Mouse (Mus musculus) cerebellum, adult 2 months (tissue): ENCODE data around the gene Olfr315.

Experiments
- CTCF ChIP-seq: fragments of 200-500 bp; IDR thresholded peaks from 2 replicates; pipeline ENCODE4 v1.5.1; 2011; ENCODE audit warnings: low read depth, mild to moderate bottlenecking, control low read depth, low read length, moderate library complexity, borderline replicate concordance; ENCODE audit not compliant: insufficient read depth
- POLR2A ChIP-seq: fragments of 200-500 bp; IDR thresholded peaks from 2 replicates; pipeline ENCODE4 v1.6.1; 2011; ENCODE audit warnings: low read length, control low read depth, borderline replicate concordance; ENCODE audit not compliant: insufficient read depth

- TF ChIP-seq POLR2A = no peak
- TF ChIP-seq CTCF = 0 out of 2 replicates have a peak, but pooled peaks have one; percentile 7
These were observed 39.0 kb downstream of the Olfr315 start for GRCm38 (mm10) chr11:58812001-58812400.
